Mouse (Mus musculus): ENCODE measurements around the gene Adamts3.

Gene Adamts3

DNA sequence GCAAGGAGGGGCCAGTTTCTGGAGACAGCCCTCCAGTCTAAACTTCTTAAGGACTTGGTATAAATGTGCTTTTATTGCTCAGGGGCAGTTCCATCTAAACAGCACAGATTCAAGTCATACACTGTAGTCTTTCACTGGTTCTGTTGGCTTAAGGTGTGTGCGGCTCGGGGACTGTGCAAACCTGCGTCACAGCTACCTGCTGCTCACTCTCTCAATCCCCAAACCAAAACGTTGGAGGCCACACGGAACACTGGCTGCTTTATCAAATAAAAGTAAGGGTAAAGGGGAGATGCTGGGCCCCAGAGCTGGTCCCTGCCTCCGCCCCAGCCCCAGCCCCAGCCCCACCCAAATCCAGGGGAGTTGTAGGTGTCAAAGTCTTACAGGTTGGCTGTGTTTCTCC lies 66.5 kb downstream of the Adamts3 start:
- DNase-seq (ENCODE audit: low spot score): no peak

DNA sequence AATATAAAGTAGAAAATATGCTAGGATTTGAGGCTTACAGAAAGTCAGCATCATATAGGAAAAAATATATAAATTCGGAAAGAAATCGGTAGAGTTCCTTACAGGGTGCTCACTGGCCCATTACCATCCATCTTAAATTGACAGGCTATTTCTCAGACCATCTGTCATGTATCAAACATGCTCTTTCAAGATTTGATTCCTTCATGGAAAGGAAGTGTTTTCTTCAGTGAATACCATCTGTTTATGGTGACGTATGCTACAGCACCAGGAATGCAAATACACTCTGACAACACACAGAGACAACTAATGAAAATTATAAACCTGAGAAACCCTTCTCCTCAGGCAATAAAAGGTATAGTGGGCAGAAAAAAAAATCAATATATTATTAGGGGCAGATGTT lies 68.6 kb downstream of the Adamts3 start:
- DNase-seq (ENCODE audit: low spot score): no peak

DNA sequence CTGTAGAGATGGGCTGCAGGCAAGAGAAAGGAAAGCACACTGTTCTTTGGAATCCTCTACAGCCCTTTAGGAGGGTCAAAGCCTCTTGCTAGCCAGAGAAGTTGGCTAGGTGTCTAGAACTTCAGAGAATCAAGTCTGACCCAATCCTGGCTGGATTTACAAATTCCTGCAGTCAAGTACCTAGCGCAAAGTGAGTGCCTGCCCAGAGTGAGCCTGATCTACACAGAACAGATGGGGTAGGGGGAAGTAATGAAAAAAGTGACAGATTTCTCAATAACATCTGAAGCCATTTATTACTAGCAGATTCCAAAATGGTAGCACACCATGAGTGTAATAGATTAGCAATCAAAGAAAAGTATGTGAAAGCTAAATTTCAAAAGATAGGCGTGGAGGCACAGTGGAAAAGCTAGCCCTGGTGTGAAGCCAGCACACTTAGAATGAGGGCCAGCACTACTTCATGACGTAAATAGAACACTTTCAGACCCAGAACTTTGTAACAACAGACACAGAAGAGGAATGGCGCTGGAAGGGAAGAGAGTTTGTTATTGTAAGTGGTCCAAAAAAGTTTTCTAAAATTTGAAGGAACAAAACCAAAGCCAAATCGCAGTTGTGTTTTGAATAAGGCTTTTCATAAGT lies 82.8 kb downstream of the Adamts3 start:
- no peak for DNase-seq (ENCODE audit: low spot score)

DNA sequence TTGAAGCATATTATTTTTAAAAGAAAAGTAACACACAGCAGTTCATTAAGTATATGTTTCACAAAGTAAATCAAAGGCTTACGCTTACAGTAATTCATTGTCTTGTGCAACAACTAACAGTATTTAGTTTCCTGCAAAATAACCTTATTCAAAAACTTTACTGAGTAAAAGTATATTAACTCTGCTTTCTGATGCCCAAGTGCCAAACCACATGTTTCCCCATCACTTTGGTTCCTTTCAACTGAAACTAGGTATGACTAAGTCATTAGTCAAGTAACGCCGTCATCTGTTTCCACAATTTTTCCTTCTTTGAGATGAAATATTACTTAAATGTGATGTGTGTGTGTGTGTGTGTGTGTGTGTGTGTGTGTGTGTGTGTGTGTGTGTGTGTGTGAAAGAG lies 89.4 kb downstream of the Adamts3 start:
- DNase-seq (ENCODE audit: low spot score): no peak

DNA sequence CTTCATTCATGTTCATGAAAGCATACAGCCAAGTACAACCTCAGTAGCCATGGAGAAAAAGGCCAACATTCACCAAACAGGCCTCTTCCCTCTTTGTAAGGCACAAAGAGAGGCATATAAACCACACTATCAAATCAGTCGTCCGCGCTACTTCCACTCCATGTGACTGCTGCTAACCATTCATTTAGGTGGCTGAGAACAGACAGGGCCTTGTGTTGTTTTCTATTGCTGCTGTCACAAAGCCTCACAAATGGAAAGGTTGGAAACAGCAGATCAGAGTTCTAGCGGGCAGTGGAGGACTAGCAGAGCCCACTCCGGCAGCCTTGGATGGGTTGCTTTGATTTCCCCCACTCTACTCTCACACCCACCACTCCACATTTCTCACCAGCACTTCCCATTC lies 98.5 kb downstream of the Adamts3 start:
- DNase-seq (ENCODE audit: low spot score): no peak

DNA sequence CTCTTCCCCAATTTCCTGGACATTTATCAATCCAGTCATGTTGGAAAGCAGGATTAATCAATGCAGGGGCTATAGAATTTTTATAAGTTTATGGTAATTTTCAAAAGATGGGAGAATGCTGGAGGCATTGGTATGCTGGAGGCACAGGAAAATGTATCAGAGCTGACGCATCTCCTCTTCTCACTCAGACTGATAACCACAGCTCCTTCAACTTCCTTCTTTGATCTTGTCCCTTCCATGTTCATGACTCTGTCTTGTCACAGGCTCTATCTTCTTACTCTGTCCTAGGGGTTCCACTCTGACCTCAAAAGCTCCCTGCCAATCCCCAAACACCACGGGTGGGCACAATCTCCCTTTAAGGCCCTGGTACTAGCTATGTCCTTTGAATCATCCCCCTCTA lies 103.3 kb downstream of the Adamts3 start:
- no peak for DNase-seq (ENCODE audit: low spot score)

DNA sequence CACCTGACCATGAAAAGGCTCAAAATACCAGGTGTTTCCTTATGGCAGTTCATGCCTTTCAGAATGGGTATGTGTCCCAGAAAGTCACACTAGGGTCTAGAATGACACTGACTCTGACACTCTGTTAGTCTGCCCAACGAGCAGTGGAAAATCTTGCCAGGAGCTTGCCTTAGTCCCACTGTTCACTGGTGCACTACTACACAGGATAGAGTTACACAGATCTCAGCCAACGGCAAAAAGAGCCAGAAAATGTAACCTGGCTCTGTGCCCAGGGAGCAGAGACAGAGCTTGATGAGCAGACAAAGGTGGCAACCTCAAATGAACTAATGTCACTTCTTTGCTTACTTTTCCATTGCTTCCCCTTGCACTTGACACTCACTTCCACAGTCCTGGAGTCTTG lies 104.5 kb downstream of the Adamts3 start:
- DNase-seq (ENCODE audit: low spot score): no peak

DNA sequence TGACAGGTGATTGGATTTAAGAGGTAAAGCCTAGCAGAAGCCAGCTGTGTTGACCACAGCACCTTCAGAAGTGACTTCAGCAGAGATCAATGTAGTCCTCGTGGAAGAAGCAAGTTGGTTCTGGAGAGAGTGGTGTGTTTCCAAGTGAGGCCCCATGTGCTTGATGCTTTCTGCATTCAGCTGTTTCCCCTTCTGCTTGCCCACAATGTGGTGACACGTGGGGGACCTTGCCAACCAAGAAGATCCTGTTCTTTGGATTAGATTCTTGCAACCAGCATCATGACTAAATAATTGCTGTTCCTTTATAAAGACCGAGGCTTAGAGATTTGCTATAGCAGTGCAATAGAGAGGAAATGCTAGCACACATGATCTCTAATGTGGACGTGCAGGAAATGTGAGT lies 105.7 kb downstream of the Adamts3 start:
- no peak for DNase-seq (ENCODE audit: low spot score)

DNA sequence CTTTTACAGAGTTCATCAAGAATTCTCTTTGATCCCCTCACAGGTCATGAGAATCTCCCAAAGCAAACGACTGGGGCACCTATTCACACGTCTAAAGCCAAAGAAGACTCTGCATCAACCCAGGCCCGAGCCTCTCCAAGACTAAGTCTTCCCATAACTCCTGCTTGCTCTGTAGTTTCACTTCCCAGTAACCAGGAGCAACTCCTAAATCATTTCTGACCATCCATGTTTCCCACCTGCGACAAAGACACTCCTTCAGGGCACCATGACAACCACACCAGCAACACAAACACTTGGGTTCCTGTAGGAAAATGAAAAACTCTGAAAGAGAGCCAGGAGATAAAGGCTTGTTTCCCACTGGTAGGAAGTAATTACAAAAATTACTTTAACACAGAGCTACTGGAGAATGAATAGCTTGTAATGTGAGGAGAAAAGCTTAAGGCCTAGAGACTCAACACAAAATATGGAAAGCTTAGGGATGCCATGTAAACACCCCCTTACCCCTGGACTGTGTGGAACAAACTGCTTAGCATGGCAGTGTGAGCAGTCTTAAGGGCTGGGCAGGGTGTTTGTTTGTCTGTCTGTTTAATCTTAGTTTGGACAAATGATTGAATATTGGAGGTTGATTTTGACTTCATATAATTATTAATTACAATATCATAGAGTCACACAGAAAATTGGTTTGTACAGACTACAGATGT lies 112.3 kb downstream of the Adamts3 start:
- DNase-seq (ENCODE audit: low spot score): no peak

DNA sequence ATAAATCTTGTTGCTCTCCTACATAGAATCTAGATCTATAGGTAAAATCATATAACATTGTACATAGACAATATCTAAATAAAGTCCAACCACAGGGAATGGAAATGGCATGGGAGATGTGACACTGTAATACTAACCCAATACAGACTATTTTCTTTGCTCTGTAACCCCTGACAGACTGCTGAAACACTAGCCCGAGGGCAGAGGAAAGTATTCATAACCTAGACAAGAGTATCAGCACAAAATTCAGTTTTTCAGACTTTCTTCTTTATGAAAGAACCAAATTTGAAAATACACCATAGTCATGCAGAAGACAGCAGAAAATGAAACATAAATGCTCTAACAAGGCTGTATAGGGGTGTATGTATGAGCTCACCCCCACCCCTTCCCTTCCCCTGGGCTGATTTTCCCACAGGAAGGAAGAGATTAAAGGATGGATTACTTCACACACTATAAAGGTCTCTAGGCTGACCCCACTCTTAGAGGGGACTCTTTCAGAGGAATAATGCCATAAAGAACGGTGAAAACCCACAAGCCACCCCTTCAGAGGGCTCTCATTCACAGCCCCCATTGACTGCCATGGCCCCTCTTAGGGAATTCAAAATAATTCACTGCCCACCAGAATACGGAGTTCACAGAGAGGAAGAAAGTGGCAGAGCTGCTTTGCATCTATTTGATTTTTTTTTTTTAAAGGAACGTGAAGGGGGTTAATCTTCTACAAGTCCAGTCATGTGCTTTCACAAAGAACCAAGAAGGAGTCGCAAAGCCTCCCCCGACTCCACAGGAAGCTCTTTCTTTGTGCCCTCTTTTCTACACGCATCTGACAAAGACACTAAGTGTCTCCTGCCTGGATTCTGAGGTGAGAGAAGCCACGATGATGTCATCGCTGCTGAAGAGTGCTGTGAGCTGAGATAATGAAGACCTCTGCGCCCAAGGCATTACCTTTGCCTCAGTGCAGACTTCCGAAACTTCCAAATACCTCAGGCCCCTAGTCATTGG lies 119.6 kb downstream of the Adamts3 start:
- no peak for DNase-seq (ENCODE audit: low spot score)

DNA sequence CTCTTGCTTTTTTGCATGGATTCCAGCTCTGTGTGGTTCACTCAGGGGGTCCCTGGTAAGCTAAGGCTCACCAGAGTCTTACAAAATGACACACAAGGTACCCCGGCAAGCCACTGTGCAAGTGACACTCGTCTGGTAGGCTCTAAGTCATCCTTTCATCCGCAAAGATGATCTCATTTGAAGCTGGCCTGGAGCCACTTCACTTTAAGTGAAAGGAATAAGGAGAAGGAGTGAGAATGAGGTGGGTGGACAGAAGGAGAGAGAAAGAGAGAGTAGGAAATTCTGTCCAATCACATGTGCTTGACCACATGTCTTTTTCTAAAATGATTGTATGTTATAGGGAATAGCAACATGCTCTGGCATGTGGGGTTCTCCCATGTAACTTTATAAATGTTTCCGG lies 122.8 kb downstream of the Adamts3 start:
- DNase-seq (ENCODE audit: low spot score): no peak

DNA sequence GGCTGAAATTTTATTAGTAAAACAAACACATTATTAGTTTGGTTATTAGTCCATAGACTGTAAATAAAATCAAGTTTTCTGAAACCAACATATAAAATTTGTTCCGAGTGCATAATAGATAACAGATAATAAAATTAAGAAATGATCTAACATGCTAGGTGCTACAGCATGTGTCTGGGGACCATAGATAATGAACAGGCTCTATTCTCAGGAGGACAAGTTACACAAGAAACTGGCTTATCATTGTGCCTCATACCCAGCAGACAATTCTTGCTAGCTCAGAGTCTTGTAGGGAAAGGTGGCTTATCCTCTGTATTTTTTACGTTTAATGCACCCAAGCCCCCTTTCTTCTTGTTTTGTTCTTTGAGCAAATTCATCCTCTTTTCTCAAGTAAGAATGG lies 131.3 kb downstream of the Adamts3 start:
- DNase-seq (ENCODE audit: low spot score): no peak

DNA sequence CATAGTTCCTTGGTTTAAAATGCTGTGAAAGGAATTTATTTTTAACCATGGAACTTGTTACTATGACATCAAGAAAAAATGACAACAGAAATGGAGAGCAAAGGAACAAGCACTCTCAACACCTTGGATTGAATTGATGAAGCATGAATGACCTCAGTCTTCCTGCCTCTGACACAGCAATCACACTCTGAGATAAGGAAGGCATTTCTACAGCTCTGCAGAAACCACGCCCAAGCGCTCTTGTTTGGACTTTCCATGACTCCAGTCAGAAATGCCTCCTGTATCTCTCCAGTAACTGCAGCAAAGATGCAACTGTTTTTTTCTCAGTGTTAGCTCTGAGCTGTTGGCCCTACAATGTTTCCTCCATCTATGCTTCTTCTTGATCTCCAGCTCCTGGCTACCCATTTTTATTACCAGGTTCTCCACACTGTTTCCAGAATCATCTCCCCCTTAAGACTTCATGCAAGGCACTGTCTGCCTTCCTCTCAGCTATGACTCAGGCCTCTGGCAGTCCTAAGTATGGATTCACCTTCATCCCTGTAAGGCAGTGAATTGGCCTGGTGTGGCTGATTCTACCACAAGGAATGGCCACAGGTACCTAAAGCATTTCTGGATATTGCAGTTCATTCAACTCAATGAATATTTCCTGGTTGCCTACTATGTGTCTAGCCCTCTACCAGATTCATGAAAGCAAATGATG lies 134.8 kb downstream of the Adamts3 start:
- no peak for DNase-seq (ENCODE audit: low spot score)

DNA sequence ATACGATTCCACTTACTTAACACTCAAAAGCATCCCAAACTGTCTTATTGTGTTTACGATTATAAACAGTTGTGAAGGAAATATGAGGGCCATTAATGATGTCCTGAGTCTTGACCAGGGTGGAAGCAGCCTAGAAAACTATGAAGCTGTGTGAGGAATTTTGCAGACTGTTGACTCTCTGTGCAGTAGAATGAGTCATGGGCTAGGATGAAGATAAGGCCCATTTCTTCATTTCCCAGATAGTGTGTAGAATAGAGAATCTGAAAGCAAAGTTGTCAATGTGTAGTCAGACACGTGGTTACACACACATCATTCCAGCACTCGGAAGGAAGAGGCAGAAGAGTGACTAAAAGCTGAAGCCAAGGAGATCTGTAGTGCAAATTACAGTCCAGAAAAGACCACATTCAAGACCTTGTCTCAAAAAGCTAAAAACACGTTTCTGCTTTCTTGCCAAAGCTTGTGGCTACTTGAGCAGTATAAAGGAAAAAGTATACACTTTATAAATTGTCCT lies 135.9 kb downstream of the Adamts3 start:
- no peak for DNase-seq (ENCODE audit: low spot score)

DNA sequence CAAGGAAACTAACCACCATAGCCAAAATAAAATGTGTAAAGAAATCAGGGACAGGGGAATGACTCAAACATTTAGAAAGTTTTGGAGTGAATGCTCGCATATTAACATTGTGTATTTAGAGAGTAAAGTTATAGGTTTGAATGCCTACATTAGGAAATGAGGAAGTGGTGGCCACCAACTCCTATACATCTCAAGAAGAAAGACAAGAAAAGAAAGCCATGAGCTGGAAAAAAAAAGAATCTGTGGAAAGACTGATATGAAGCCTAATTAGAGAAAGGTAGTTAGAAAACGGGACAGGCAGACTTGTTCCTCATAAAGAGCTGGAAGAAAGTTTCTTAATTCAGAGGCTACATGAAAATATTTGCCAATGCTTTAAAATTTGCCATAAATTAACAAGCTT lies 138.0 kb downstream of the Adamts3 start:
- DNase-seq (ENCODE audit: low spot score): no peak

DNA sequence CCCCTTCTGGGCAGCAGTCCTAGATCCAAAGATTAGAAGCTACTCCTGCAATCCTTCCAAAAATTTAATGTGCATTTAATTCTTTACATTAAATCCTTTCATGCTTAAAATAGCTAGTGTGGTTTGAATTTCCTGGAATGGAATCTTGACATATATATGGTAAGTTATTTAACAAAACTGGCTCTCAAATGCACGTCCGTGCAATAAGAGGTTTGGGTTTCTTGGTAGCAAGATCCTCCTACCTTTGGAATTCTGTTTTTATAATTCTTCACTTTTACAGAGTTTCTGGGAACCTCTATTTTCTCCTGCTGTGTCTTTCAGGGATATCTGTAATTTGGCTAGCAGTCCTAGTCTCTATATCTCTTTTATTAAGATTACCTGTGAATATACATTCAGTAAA lies 148.4 kb downstream of the Adamts3 start:
- DNase-seq (ENCODE audit: low spot score): no peak

DNA sequence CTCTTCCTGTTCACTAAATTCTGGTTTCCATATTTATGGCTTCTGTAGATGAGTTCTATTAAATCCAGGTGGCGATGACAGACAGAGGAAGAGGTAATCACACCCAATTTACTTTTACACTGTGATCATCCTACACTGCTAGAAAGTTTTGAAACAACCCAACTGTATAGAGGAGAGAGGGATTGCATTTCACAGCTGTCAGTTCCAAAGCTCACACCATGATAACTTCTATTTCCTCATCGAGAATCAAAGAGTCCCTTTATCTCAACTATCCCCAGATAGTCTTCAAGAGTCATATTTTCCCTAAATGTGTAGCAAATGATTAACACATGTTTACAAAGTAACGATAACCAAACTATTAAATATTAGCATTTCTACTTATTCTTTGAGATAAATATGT lies 152.7 kb downstream of the Adamts3 start:
- no peak for DNase-seq (ENCODE audit: low spot score)

DNA sequence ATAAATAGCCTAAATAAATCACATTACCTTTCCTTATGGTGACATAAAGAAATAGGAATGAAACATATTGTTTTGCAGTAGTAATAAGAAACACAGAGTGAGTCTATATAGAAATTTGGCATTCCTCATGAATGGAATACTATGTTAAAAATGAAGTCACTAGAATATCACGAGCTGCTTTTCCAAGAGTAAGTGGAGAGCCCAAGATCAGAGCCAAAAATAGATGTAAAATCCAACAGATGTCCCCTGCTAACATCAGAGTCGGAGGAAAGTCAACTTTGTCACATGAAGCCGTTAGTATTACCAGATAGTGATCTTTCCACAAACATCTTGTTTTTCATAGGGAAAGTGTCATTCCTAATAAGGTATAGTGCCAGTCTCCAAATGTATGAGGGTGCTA lies 155.0 kb downstream of the Adamts3 start:
- DNase-seq (ENCODE audit: low spot score): no peak

DNA sequence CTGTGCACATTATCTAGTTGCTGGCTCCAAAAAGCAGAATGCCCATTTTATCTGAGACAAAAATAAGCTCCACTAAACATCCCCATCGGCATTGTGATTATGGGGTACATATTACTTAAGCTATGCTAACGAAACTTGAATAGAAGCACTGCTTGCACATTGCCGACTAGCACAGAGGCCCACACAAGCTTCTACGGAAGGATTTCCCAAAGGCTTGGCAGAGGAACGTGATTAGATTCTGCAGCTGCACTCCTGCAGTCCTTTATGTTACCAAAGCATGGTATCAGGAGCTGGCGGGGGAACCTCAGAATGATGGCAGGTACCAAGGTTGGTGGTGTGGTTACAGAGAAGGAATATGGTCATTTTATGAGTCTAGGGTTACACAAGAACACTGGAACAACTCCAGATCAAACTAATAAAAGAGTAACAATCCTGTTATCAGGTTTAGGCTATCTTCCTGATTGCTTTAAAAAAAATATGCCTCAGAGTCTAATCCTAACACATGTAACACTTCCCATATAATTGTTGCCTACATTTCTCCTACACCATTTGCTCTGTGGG lies 155.6 kb downstream of the Adamts3 start:
- DNase-seq (ENCODE audit: low spot score): no peak

DNA sequence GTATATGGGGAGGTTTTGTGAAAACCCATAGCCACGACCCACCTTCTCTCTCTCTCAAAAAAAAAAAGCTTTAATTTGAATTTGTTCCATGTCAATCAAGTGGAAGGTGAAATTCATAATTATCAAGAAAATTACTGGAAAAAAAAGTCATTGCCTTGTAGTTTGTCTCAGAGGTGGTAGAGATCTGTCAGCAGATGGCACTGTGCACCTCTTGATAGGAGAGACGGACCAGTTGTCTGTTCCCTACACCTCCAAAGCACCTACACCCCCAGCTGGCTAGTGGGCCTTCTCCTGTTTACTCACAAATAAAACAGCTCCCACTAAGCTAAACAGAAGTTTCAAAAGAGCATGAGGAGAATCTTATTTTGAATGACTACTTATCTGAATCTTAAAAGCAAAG lies 168.6 kb downstream of the Adamts3 start:
- no peak for DNase-seq (ENCODE audit: low spot score)

DNA sequence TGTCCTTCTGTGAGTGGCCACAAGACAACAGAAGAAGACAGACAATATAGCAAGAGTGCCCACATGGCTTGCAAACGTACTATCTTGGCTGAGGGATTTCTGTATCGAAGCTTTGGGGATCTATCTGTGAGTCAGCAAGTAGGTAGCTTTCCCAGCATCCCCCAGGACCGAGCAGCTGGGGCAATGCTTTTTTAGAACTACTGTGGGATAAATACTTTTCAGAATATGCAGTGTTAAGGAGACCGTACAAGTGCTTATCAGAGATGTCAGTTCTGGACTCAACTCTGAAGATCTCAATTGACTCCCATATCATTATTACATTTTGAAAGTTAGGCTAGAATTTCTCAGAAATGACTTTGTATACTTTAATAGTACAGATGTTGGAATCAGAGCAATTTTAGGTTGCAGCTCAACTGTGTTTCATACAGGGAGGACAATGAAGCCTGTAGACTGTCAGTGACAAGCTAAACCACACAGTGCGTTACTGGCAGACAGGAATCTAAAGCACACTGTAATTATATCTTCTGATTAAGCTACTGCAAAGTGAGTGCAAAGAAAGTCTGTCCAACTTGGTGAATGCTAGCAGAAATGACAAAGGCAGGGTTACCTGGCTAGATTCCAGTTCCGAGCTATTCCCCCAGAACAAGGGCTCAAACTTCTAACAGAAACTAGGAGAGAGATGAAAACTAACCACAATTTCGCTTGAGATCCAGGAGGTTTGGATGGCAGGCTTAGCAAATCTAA lies 171.8 kb downstream of the Adamts3 start:
- DNase-seq (ENCODE audit: low spot score): no peak
